18 mouse cellular contexts compared by ENCODE assay signal in the genomic region with DNA sequence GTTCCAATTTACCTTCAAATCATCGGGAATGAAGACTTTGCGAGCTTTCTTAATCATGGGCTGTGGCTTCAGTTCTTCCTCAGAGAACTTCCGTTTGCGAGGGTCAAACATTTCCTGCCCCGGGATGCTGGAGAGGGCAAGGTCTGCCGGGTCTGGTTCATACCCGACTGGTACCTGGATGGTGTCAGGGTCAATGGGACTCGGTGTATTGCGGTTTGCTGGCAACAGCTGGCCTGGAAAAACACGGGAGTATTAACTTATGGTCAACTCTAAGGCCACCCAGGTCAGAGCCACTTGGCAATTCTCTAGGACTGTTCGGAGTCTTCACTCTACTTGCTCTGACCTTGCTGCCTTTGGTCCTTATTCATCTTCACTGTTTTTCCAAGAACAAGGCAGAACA. TPM values are rescaled to one million over a fixed set of nuclear protein-coding genes. Genes with fewer than 3 reads are reported as not detected.
"Had no signal": no experiment of that assay in that cellular context is flagged by ENCODE, and none has a peak within 500 bp of the region (broad histone marks: within the 10 kb centered on the region; RNA-seq: fewer than 3 reads in every experiment).

No protein-coding gene starts in this region.

- H3K27ac ChIP-seq: lung, embryonic 15.5 days; macrophage; midbrain, embryonic 12.5 days; neural tube, embryonic 12.5 days; stomach, embryonic 15.5 days; stomach, postnatal 0 days had no signal

- H3K4me3 ChIP-seq: lung, embryonic 15.5 days; megakaryocyte, embryonic 14.5 days; midbrain, embryonic 12.5 days; neural tube, embryonic 12.5 days; stomach, embryonic 15.5 days had no signal

- H3K36me3 ChIP-seq: lung, embryonic 15.5 days; neural tube, embryonic 12.5 days; stomach, embryonic 15.5 days had no signal

- H3K4me1 ChIP-seq: lung, embryonic 15.5 days; stomach, embryonic 15.5 days had no signal

- H3K9ac ChIP-seq: liver, postnatal 0 days; lung, embryonic 15.5 days; midbrain, embryonic 12.5 days; neural tube, embryonic 12.5 days; stomach, embryonic 15.5 days had no signal

- H3K27me3 ChIP-seq: lung, embryonic 15.5 days; megakaryocyte, embryonic 14.5 days; midbrain, embryonic 12.5 days; neural tube, embryonic 12.5 days; stomach, embryonic 15.5 days had no signal

- DNase-seq: liver, postnatal 0 days; lung, adult 2 months; lung, postnatal 14 days; lung, postnatal 36 days; midbrain, embryonic 14.5 days; right cerebral cortex, postnatal 14 days; thymus, adult 2 months; thymus, postnatal 25 days; thymus, postnatal 4 days had no signal

RNA-seq across cellular contexts. Expression of a gene that starts 44.9 kb away (rescaled TPM):
- total RNA-seq: monocyte, adult 5-6 weeks; neutrophil, adult 5-6 weeks had no signal
